Mouse (Mus musculus) neural tube, embryonic 13.5 days (tissue): ENCODE measurements at regions not wholly inside any gene's neighbourhood (a gene's known extent, or its start where the extent isn't known, plus 50 kb on each side); places are given as distances from the start of the nearest gene placed in this dataset.

Experiments
- ATAC-seq: fragments of 200-750 bp; cut with Nextera tagmentation; 2 replicates; pipeline ENCODE4 v1.8.0; 2017; ENCODE audit warnings: low read depth, mild to moderate bottlenecking, moderate TSS enrichment, moderate library complexity
- H3K27ac ChIP-seq: fragments of 300-500 bp; sonication (generic); replicated peaks from 2 replicates; pipeline ENCODE4 v1.5.1; 2015; ENCODE audit warnings: moderate library complexity, mild to moderate bottlenecking, inconsistent platforms
- H3K27me3 ChIP-seq: fragments of 300-500 bp; sonication (generic); 2 replicates; pipeline ENCODE4 v1.6.1; 2015; ENCODE audit warnings: mild to moderate bottlenecking, inconsistent platforms
- H3K36me3 ChIP-seq: fragments of 300-500 bp; sonication (generic); 2 replicates; pipeline ENCODE4 v1.6.1; 2015; ENCODE audit warnings: mild to moderate bottlenecking, inconsistent platforms
- H3K4me1 ChIP-seq: fragments of 300-500 bp; sonication (generic); replicated peaks from 2 replicates; pipeline ENCODE4 v1.6.1; 2015; ENCODE audit warnings: inconsistent platforms
- H3K4me2 ChIP-seq: fragments of 300-500 bp; sonication (generic); 2 replicates; pipeline ENCODE4 v1.6.1; 2015; ENCODE audit warnings: inconsistent platforms, mild to moderate bottlenecking, moderate library complexity
- H3K4me3 ChIP-seq: fragments of 300-500 bp; sonication (generic); 2 replicates; pipeline ENCODE4 v1.5.1; 2015; ENCODE audit warnings: mild to moderate bottlenecking, inconsistent platforms
- H3K9ac ChIP-seq: fragments of 300-500 bp; sonication (generic); 2 replicates; pipeline ENCODE4 v1.6.1; 2015; ENCODE audit warnings: moderate library complexity, mild to moderate bottlenecking, inconsistent platforms
- H3K9me3 ChIP-seq: fragments of 300-500 bp; sonication (generic); 2 replicates; pipeline ENCODE4 v1.6.1; 2016; ENCODE audit warnings: inconsistent platforms
- WGBS: fragments of 180-500 bp; shearing (Covaris S2); methylation state at CpG from one replicate; pipeline ENCODE4 v1.1.7; 2015; 5-methylcytosine and 5-hydroxymethylcytosine counted together

GRCm38 (mm10) chr3:143501017-143501416 is 619.2 kb upstream of the Pkn2 start:
- Histone ChIP-seq H3K9me3 (no peaks in the 10 kb centered on the region), H3K9ac (no peak overlapping the region), H3K27me3 (no peaks in the 10 kb centered on the region), H3K4me1 (no peaks in the 10 kb centered on the region), H3K27ac (no peak overlapping the region), H3K4me2 (no peak overlapping the region), H3K4me3 (no peak overlapping the region), H3K36me3 (no peaks in the 10 kb centered on the region)
- ATAC-seq, result no peak
- 22% methylated on average over 2 of the region's 2 CpGs for WGBS

- H3K4me3 ChIP-seq, result no peak overlapping the region
- H3K9ac ChIP-seq, result no peak overlapping the region
- no peaks in the 10 kb centered on the region for H3K36me3 ChIP-seq
- no peaks in the 10 kb centered on the region for H3K9me3 ChIP-seq
- no peak for ATAC-seq
- H3K4me1 ChIP-seq, result no peaks in the 10 kb centered on the region
- H3K27ac ChIP-seq, result no peak overlapping the region
- H3K4me2 ChIP-seq, result no peak overlapping the region
- WGBS, result 76% methylated on average over 4 of the region's 4 CpGs
- H3K27me3 ChIP-seq, result no peaks in the 10 kb centered on the region
These were observed 613.6 kb upstream of the Pkn2 start for GRCm38 (mm10) chr3:143495389-143495788.

- no peaks in the 10 kb centered on the region for H3K36me3 ChIP-seq
- no peaks in the 10 kb centered on the region for H3K27me3 ChIP-seq
- H3K9me3 ChIP-seq, result no peaks in the 10 kb centered on the region
- no peak overlapping the region for H3K9ac ChIP-seq
- H3K4me3 ChIP-seq, result no peak overlapping the region
- H3K4me1 ChIP-seq, result no peaks in the 10 kb centered on the region
- no peak overlapping the region for H3K4me2 ChIP-seq
- ATAC-seq, result no peak
- 82% methylated on average over 8 of the region's 8 CpGs for WGBS
- H3K27ac ChIP-seq, result no peak overlapping the region
These were observed 596.3 kb upstream of the Pkn2 start for GRCm38 (mm10) chr3:143477916-143478610.

- no peaks in the 10 kb centered on the region for H3K36me3 ChIP-seq
- H3K27me3 ChIP-seq, result no peaks in the 10 kb centered on the region
- H3K9ac ChIP-seq, result no peak overlapping the region
- WGBS, result 25% methylated on average over 5 of the region's 5 CpGs
- H3K4me1 ChIP-seq, result no peaks in the 10 kb centered on the region
- ATAC-seq, result peak; percentile 43; the same call in 1 of the 2 replicates
- H3K4me3 ChIP-seq, result no peak overlapping the region
- H3K9me3 ChIP-seq, result no peaks in the 10 kb centered on the region
- H3K4me2 ChIP-seq, result no peak overlapping the region
- no peak overlapping the region for H3K27ac ChIP-seq
These were observed 593.7 kb upstream of the Pkn2 start for GRCm38 (mm10) chr3:143475461-143475860.

- no peak overlapping the region for H3K4me3 ChIP-seq
- ATAC-seq, result no peak
- no peaks in the 10 kb centered on the region for H3K4me1 ChIP-seq
- no peak overlapping the region for H3K4me2 ChIP-seq
- no peaks in the 10 kb centered on the region for H3K9me3 ChIP-seq
- no peak overlapping the region for H3K27ac ChIP-seq
- H3K36me3 ChIP-seq, result no peaks in the 10 kb centered on the region
- no peak overlapping the region for H3K9ac ChIP-seq
- no peaks in the 10 kb centered on the region for H3K27me3 ChIP-seq
- 71% methylated on average over 7 of the region's 7 CpGs for WGBS
These were observed 565.4 kb upstream of the Pkn2 start for GRCm38 (mm10) chr3:143447005-143447709.

GRCm38 (mm10) chr3:143417401-143417800 is 535.6 kb upstream of the Pkn2 start:
- Histone ChIP-seq H3K9ac (no peak overlapping the region), H3K4me3 (no peak overlapping the region), H3K27me3 (no peaks in the 10 kb centered on the region), H3K4me1 (no peaks in the 10 kb centered on the region), H3K4me2 (no peak overlapping the region), H3K27ac (no peak overlapping the region), H3K36me3 (no peaks in the 10 kb centered on the region), H3K9me3 (no peaks in the 10 kb centered on the region)
- ATAC-seq, result no peak
- 32% methylated on average over 6 of the region's 6 CpGs for WGBS

- Histone ChIP-seq H3K36me3 (no peaks in the 10 kb centered on the region), H3K4me3 (no peak overlapping the region), H3K4me2 (no peak overlapping the region), H3K27ac (no peak overlapping the region), H3K9ac (no peak overlapping the region), H3K9me3 (no peaks in the 10 kb centered on the region), H3K27me3 (no peaks in the 10 kb centered on the region), H3K4me1 (no peaks in the 10 kb centered on the region)
- no peak for ATAC-seq
- WGBS, result 56% methylated on average over 4 of the region's 4 CpGs
These were observed 529.9 kb upstream of the Pkn2 start for GRCm38 (mm10) chr3:143411655-143412054.

GRCm38 (mm10) chr3:143398966-143399365 is 517.2 kb upstream of the Pkn2 start:
- Histone ChIP-seq H3K9ac (no peak overlapping the region), H3K36me3 (no peaks in the 10 kb centered on the region), H3K4me1 (no peaks in the 10 kb centered on the region), H3K9me3 (no peaks in the 10 kb centered on the region), H3K27me3 (no peaks in the 10 kb centered on the region), H3K4me3 (no peak overlapping the region), H3K4me2 (no peak overlapping the region), H3K27ac (no peak overlapping the region)
- ATAC-seq, result no peak
- 59% methylated on average over 2 of the region's 2 CpGs for WGBS

- Histone ChIP-seq H3K9ac (no peak overlapping the region), H3K27me3 (no peaks in the 10 kb centered on the region), H3K27ac (no peak overlapping the region), H3K4me2 (no peak overlapping the region), H3K4me1 (peaks cover 1% of the 10 kb centered on the region; the same call in 1 of the 2 replicates), H3K36me3 (no peaks in the 10 kb centered on the region), H3K4me3 (no peak overlapping the region), H3K9me3 (no peaks in the 10 kb centered on the region)
- WGBS, result 94% methylated on average over 1 of the region's 1 CpGs
- no peak for ATAC-seq
These were observed 502.6 kb upstream of the Pkn2 start for GRCm38 (mm10) chr3:143384357-143384756.

- Histone ChIP-seq H3K9ac (no peak overlapping the region), H3K27me3 (no peaks in the 10 kb centered on the region), H3K9me3 (no peaks in the 10 kb centered on the region), H3K4me1 (peaks cover 9% of the 10 kb centered on the region), H3K4me2 (no peak overlapping the region), H3K36me3 (no peaks in the 10 kb centered on the region), H3K4me3 (no peak overlapping the region), H3K27ac (no peak overlapping the region)
- ATAC-seq, result peak; percentile 90
- WGBS, result 18% methylated on average over 13 of the region's 13 CpGs
These were observed 497.4 kb upstream of the Pkn2 start for GRCm38 (mm10) chr3:143379193-143379592.

- no peak overlapping the region for H3K27ac ChIP-seq
- 89% methylated on average over 5 of the region's 5 CpGs for WGBS
These were observed 495.6 kb upstream of the Pkn2 start for GRCm38 (mm10) chr3:143377446-143377845.

GRCm38 (mm10) chr3:143375527-143376061 is 493.8 kb upstream of the Pkn2 start:
- H3K9ac ChIP-seq, result no peak overlapping the region
- 56% methylated on average over 10 of the region's 10 CpGs for WGBS
- H3K9me3 ChIP-seq, result no peaks in the 10 kb centered on the region
- H3K4me1 ChIP-seq, result peaks cover 9% of the 10 kb centered on the region
- no peak overlapping the region for H3K4me2 ChIP-seq
- no peaks in the 10 kb centered on the region for H3K36me3 ChIP-seq
- ATAC-seq, result no peak
- H3K27me3 ChIP-seq, result no peaks in the 10 kb centered on the region
- no peak overlapping the region for H3K27ac ChIP-seq
- H3K4me3 ChIP-seq, result no peak overlapping the region

More at GRCm38 (mm10) chr3:143377446-143377845, 495.6 kb upstream of the Pkn2 start:
- Histone ChIP-seq H3K9ac (no peak overlapping the region), H3K4me1 (peaks cover 9% of the 10 kb centered on the region), H3K4me3 (no peak overlapping the region), H3K27me3 (no peaks in the 10 kb centered on the region), H3K9me3 (no peaks in the 10 kb centered on the region), H3K4me2 (no peak overlapping the region), H3K36me3 (no peaks in the 10 kb centered on the region)
- ATAC-seq, result peak; percentile 33; the same call in 1 of the 2 replicates
